In genomic region chr8:82865239-82865638, GRCm38 (mm10) we compare ENCODE assay signal across 8 mouse cellular contexts. TPM values are rescaled to one million over a fixed set of nuclear protein-coding genes. Genes with fewer than 3 reads are reported as not detected.
DNase-seq lines count a peak whose midpoint lies in the region; ATAC-seq and TF ChIP-seq lines count a peak whose summit lies in the region.

No protein-coding gene starts in this region.

- peak overlapping the region; percentile 88 for H3K27ac ChIP-seq in heart, adult 2 months
- H3K27ac ChIP-seq in embryonic facial prominence, embryonic 13.5 days, result no peak overlapping the region

- H3K4me2 ChIP-seq in embryonic facial prominence, embryonic 13.5 days, result peak overlapping the region; percentile 68

- TF ChIP-seq CTCF in heart, adult 2 months (IDR thresholded peaks at IDR 0.05), result no peak

- DNase-seq in heart, adult 2 months, result no peak
- DNase-seq in heart, postnatal 36 days, result no peak
- DNase-seq in 3T3-L1 (ENCODE audit: low read depth, low spot score), result peak; percentile 13
- DNase-seq in left cerebral cortex, postnatal 14 days (ENCODE audit: low spot score in 2 of 2), result peak; percentile 47 to 52
- peak; percentile 40 for DNase-seq in retina, postnatal 1 day
- no peak for DNase-seq in urinary bladder, adult 2 months (ENCODE audit: low spot score)
- DNase-seq in embryo, embryonic 10 days (ENCODE audit: low spot score), result no peak

- intact Hi-C loops in heart, adult 2 months (cut with DNase I), result loop anchor here (2.0 to 10.0 kb wide), 4 partner anchors 76 to 480 kb away; partner anchors contain the start of gene Mgat4d
- intact Hi-C loops in heart, postnatal 36 days (cut with DNase I), result loop anchor here (2.0 kb wide), 2 partner anchors 74 to 104 kb away; no protein-coding TSS in a partner anchor
- intact Hi-C loops in left cerebral cortex, postnatal 14 days (cut with DNase I), result no loop called here

- peaks cover 2% of the 10 kb centered on the region; the same call in 1 of the 2 replicates for H3K36me3 ChIP-seq in heart, adult 2 months (ENCODE audit: control insufficient read depth, insufficient read depth, low read length)
- no peaks in the 10 kb centered on the region for H3K36me3 ChIP-seq in embryonic facial prominence, embryonic 13.5 days

- H3K9me3 ChIP-seq in embryonic facial prominence, embryonic 13.5 days, result no peaks in the 10 kb centered on the region

- no peak for TF ChIP-seq POLR2A in heart, adult 2 months (IDR thresholded peaks at IDR 0.05; ENCODE audit: insufficient read depth, low read depth, low read length)

- peaks cover 3% of the 10 kb centered on the region for H3K4me1 ChIP-seq in heart, adult 2 months (ENCODE audit: control insufficient read depth, insufficient read depth, low read length)
- H3K4me1 ChIP-seq in embryonic facial prominence, embryonic 13.5 days, result peaks cover 21% of the 10 kb centered on the region

- peak overlapping the region; percentile 84; the same call in 1 of the 2 replicates for H3K9ac ChIP-seq in heart, adult 2 months (ENCODE audit: low read depth, low read length)
- H3K9ac ChIP-seq in embryonic facial prominence, embryonic 13.5 days, result peak overlapping the region; percentile 86

- 39% methylated on average over 5 of the region's 5 CpGs for WGBS in heart, adult 2 months
- 20% methylated on average over 5 of the region's 5 CpGs for WGBS in embryonic facial prominence, embryonic 13.5 days

- TF ChIP-seq EP300 in heart, adult 2 months (IDR thresholded peaks at IDR 0.05; ENCODE audit: insufficient read depth, low read depth, low read length), result no peak

- peak overlapping the region; percentile 81; the same call in 1 of the 2 replicates for H3K4me3 ChIP-seq in heart, adult 2 months
- peak overlapping the region; percentile 66 for H3K4me3 ChIP-seq in embryonic facial prominence, embryonic 13.5 days

- peaks cover 2% of the 10 kb centered on the region for H3K79me2 ChIP-seq in heart, adult 2 months (replicated peaks; ENCODE audit: control insufficient read depth, insufficient read depth, low read length)

- no peak for ATAC-seq in embryonic facial prominence, embryonic 13.5 days (ENCODE audit: insufficient number of reproducible peaks, insufficient read depth, low FRiP score, low TSS enrichment, low read depth)

- no peaks in the 10 kb centered on the region for H3K27me3 ChIP-seq in heart, adult 2 months (ENCODE audit: control insufficient read depth, insufficient read depth, low read length)
- H3K27me3 ChIP-seq in embryonic facial prominence, embryonic 13.5 days, result no peaks in the 10 kb centered on the region

RNA-seq across cellular contexts. Expression of gene Rnf150, which starts 2.1 kb away (rescaled TPM):
- 10 to 100 TPM; 12.2 to 14.2 TPM for total RNA-seq in heart, adult 2 months (2021)
- 6.6 and 9.8 TPM in 2 replicates for polyA plus RNA-seq in heart, adult 2 months (2012; rRNA removed)
- 10 to 100 TPM; 13.2 to 13.8 TPM for total RNA-seq in heart, postnatal 36 days (2021)
- 2.1 and 2.6 TPM in 2 replicates for polyA plus RNA-seq in embryonic facial prominence, embryonic 13.5 days (2015; fragmentation: Nextera tagmentation; extraction: Ambion mirVana)
- 10 to 100 TPM; 33.0 to 35.0 TPM for total RNA-seq in left cerebral cortex, postnatal 14 days (2021)
- polyA plus RNA-seq in urinary bladder, adult 2 months (2012; rRNA removed), result 12.2 and 13.2 TPM in 2 replicates

Comparison
In these comparisons a context has a peak if more than half of its experiments do, and no peak if none do; other contexts are left out.
1. DNase-seq: peak in 3T3-L1 (single experiment), left cerebral cortex, postnatal 14 days (2 of 2) and retina, postnatal 1 day (single experiment); none in heart, adult 2 months (0 of 2), heart, postnatal 36 days (0 of 2), urinary bladder, adult 2 months (single experiment) and embryo, embryonic 10 days (single experiment).